Comparison of ENCODE assay signal across 8 mouse cellular contexts in the genomic region with DNA sequence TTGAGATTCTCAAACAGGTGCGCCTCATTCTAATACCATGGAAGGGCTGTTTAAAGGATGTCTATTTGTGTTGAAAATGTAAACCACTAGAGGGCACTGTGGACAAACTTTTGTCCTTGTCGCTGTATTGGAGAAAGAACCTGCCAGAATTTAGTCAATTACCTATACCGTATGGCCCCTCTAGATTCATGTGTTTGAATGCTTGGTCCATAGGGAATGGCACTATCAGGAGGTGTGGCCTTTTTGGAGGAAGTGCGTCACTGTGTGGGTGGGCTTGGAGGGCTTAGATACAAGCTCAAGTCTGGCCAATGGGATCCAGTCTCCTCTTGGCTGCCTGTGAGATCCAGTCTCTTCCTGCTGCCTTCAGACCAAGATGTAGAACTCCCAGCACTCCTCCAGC.
DNase-seq lines count a peak whose midpoint lies in the region; ATAC-seq lines count a peak whose summit lies in the region.

No protein-coding gene starts in this region.

- H3K9me3 ChIP-seq in liver, embryonic 11.5 days (ENCODE audit: control insufficient read depth, low read length), result no peaks in the 10 kb centered on the region
- H3K9me3 ChIP-seq in liver, embryonic 12.5 days (replicated peaks), result no peaks in the 10 kb centered on the region
- H3K9me3 ChIP-seq in intestine, embryonic 14.5 days (ENCODE audit: control insufficient read depth, low read length), result 0 out of 2 replicates have a peak, but pooled peaks cover 4% of the 10 kb centered on the region

- no peak overlapping the region for H3K27ac ChIP-seq in liver, embryonic 11.5 days (ENCODE audit: low read depth, low read length)
- H3K27ac ChIP-seq in liver, embryonic 12.5 days, result no peak overlapping the region
- no peak overlapping the region for H3K27ac ChIP-seq in intestine, embryonic 14.5 days (ENCODE audit: low read depth)

- H3K27me3 ChIP-seq in liver, embryonic 11.5 days (replicated peaks; ENCODE audit: control insufficient read depth, insufficient read depth, low read length), result no peaks in the 10 kb centered on the region
- H3K27me3 ChIP-seq in liver, embryonic 12.5 days (replicated peaks), result no peaks in the 10 kb centered on the region
- no peaks in the 10 kb centered on the region for H3K27me3 ChIP-seq in intestine, embryonic 14.5 days (replicated peaks; ENCODE audit: control insufficient read depth, insufficient read depth, low read length)

- no peak overlapping the region for H3K4me3 ChIP-seq in liver, embryonic 11.5 days (ENCODE audit: low read depth, low read length)
- H3K4me3 ChIP-seq in liver, embryonic 12.5 days, result no peak overlapping the region
- no peak overlapping the region for H3K4me3 ChIP-seq in intestine, embryonic 14.5 days (ENCODE audit: low read depth, low read length)

- no peak overlapping the region for H3K9ac ChIP-seq in liver, embryonic 11.5 days (ENCODE audit: low read depth, low read length)
- no peak overlapping the region for H3K9ac ChIP-seq in liver, embryonic 12.5 days
- no peak overlapping the region for H3K9ac ChIP-seq in intestine, embryonic 14.5 days (ENCODE audit: low read length)

- H3K4me2 ChIP-seq in liver, embryonic 11.5 days, result no peak overlapping the region
- no peak overlapping the region for H3K4me2 ChIP-seq in liver, embryonic 12.5 days
- H3K4me2 ChIP-seq in intestine, embryonic 14.5 days (ENCODE audit: low read length), result no peak overlapping the region

- 25% methylated on average over 4 of the region's 4 CpGs for WGBS in liver, embryonic 11.5 days
- WGBS in liver, embryonic 12.5 days (ENCODE audit: insufficient replicate concordance), result 23% methylated on average over 4 of the region's 4 CpGs
- WGBS in intestine, embryonic 14.5 days, result 27% methylated on average over 4 of the region's 4 CpGs

- no peak for DNase-seq in liver, embryonic 11.5 days (ENCODE audit: low spot score)
- DNase-seq in adipocyte (ENCODE audit: low spot score), result peak; percentile 62
- DNase-seq in embryo, embryonic 9.5 days (ENCODE audit: extremely low spot score), result peak; percentile 62
- DNase-seq in intestine, embryonic 14.5 days (ENCODE audit: low spot score), result peak; percentile 67
- peak; percentile 9 for DNase-seq in lung, postnatal 36 days
- no peak for DNase-seq in ovary, postnatal 10 days (ENCODE audit: low spot score)
- DNase-seq in thymus, postnatal 4 days, result no peak

- ATAC-seq in liver, embryonic 11.5 days (replicated peaks; ENCODE audit: low FRiP score), result peak; percentile 57
- ATAC-seq in liver, embryonic 12.5 days, result no peak
- ATAC-seq in intestine, embryonic 14.5 days (replicated peaks; ENCODE audit: low FRiP score, low TSS enrichment, low read depth), result peak; percentile 50; the same call in 1 of the 2 replicates

- H3K4me1 ChIP-seq in liver, embryonic 11.5 days (replicated peaks; ENCODE audit: control insufficient read depth, insufficient read depth, low read length), result no peaks in the 10 kb centered on the region
- no peaks in the 10 kb centered on the region for H3K4me1 ChIP-seq in liver, embryonic 12.5 days
- H3K4me1 ChIP-seq in intestine, embryonic 14.5 days (replicated peaks; ENCODE audit: control insufficient read depth, insufficient read depth, low read length), result no peaks in the 10 kb centered on the region

- H3K36me3 ChIP-seq in liver, embryonic 11.5 days (ENCODE audit: control insufficient read depth, insufficient read depth, low read length), result no peaks in the 10 kb centered on the region
- H3K36me3 ChIP-seq in liver, embryonic 12.5 days, result no peaks in the 10 kb centered on the region
- no peaks in the 10 kb centered on the region for H3K36me3 ChIP-seq in intestine, embryonic 14.5 days (ENCODE audit: control insufficient read depth, insufficient read depth, low read length)

Comparison
In these comparisons a context has a peak if more than half of its experiments do, and no peak if none do; other contexts are left out.
1. DNase-seq: peak in adipocyte (single experiment), embryo, embryonic 9.5 days (single experiment), intestine, embryonic 14.5 days (single experiment) and lung, postnatal 36 days (single experiment); none in liver, embryonic 11.5 days (single experiment), ovary, postnatal 10 days (single experiment) and thymus, postnatal 4 days (single experiment).